Mouse (Mus musculus) midbrain, embryonic 11.5 days (tissue): ENCODE results near the gene Agtr2. TPM values are rescaled to one million over a fixed set of nuclear protein-coding genes. Genes with fewer than 3 reads are reported as not detected.
"Not testable (repeated sequence)": the region's sequence is repeated elsewhere in the genome, so short reads cannot be mapped to it uniquely, and the experiment has no call there.

ENCODE experiments used
- ATAC-seq: fragments of 200-750 bp; cut with Nextera tagmentation; 2 replicates; pipeline ENCODE4 v1.8.0; 2017; ENCODE audit warnings: moderate TSS enrichment, moderate library complexity; ENCODE audit not compliant: low FRiP score
- DNase-seq: peaks from one replicate; pipeline ENCODE4 v3.0.0; 2015; ENCODE audit warnings: low spot score; ENCODE audit errors: missing footprints
- H3K27ac ChIP-seq: fragments of 300-500 bp; sonication (generic); 2 replicates; pipeline ENCODE4 v1.5.1; 2014; ENCODE audit warnings: low read depth, low read length
- H3K27me3 ChIP-seq: fragments of 300-500 bp; sonication (generic); 2 replicates; pipeline ENCODE4 v1.6.1; 2014; ENCODE audit warnings: mild to moderate bottlenecking, low read length, moderate library complexity, mixed read lengths; ENCODE audit not compliant: control insufficient read depth, insufficient read depth
- H3K36me3 ChIP-seq: fragments of 300-500 bp; sonication (generic); 2 replicates; pipeline ENCODE4 v1.6.1; 2014; ENCODE audit warnings: mild to moderate bottlenecking, low read length, moderate library complexity, mixed read lengths; ENCODE audit not compliant: control insufficient read depth, insufficient read depth
- H3K4me1 ChIP-seq: fragments of 300-500 bp; sonication (generic); 2 replicates; pipeline ENCODE4 v1.6.1; 2014; ENCODE audit warnings: low read length; ENCODE audit not compliant: control insufficient read depth, insufficient read depth
- H3K4me2 ChIP-seq: fragments of 300-500 bp; sonication (generic); 2 replicates; pipeline ENCODE4 v1.6.1; 2014; ENCODE audit warnings: mild to moderate bottlenecking, moderate library complexity
- H3K4me3 ChIP-seq: fragments of 300-500 bp; sonication (generic); 2 replicates; pipeline ENCODE4 v1.5.1; 2014; ENCODE audit warnings: low read depth, low read length
- H3K9ac ChIP-seq: fragments of 300-500 bp; sonication (generic); 2 replicates; pipeline ENCODE4 v1.6.1; 2014; ENCODE audit warnings: low read length
- H3K9me3 ChIP-seq: fragments of 300-500 bp; sonication (generic); 2 replicates; pipeline ENCODE4 v1.6.1; 2016; ENCODE audit warnings: low read length; ENCODE audit not compliant: control insufficient read depth
- WGBS: fragments of 180-500 bp; shearing (Covaris S2); extraction: QIAGEN DNeasy Blood & Tissue Kit; methylation state at CpG from one replicate; pipeline ENCODE4 v1.1.7; 2014; 5-methylcytosine and 5-hydroxymethylcytosine counted together
- polyA plus RNA-seq: library from polyadenylated mRNA; unstranded; fragments of >200 nt; fragmentation: Nextera tagmentation; extraction: Ambion mirVana; gene quantifications from 2 replicates; pipeline ENCODE4 v1.2.1, GENCODE M21; 2014

Agtr2 gene
- 0.88 and 0.89 TPM in 2 replicates for polyA plus RNA-seq

DNA sequence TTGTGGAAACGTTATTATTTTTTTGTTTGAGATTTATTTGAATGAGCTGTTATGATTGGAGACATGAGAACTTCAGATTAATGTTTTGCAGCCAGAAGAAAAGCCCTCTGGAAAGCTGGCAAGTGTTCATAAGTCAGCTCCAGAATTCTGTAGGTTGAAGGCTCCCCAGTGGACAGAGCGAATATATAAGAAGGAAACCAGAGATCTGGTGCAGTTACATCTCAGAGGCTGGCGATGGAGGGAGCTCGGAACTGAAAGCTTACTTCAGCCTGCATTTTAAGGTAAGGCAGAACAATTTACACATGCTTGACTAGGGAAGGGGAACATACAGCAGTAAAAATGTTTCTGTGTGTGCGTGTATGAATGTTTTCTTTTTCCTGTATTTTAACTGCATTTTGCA lies at the start of gene Agtr2:
Gene Agtr2 (plus strand): TSS at position 131 of the 400 bp plus-strand sequence.
- Histone ChIP-seq H3K4me3 (no peak within 1 kb of the TSS), H3K36me3 (no peaks in the 10 kb centered on the region), H3K27ac (no peak within 1 kb of the TSS), H3K9me3 (no peaks in the 10 kb centered on the region), H3K27me3 (no peaks in the 10 kb centered on the region), H3K4me2 (no peak within 1 kb of the TSS), H3K9ac (no peak within 1 kb of the TSS), H3K4me1 (no peaks in the 10 kb centered on the region)
- DNase-seq, result no peak
- 76% methylated on average over 5 of the region's 5 CpGs for WGBS
- ATAC-seq, result no peak

DNA sequence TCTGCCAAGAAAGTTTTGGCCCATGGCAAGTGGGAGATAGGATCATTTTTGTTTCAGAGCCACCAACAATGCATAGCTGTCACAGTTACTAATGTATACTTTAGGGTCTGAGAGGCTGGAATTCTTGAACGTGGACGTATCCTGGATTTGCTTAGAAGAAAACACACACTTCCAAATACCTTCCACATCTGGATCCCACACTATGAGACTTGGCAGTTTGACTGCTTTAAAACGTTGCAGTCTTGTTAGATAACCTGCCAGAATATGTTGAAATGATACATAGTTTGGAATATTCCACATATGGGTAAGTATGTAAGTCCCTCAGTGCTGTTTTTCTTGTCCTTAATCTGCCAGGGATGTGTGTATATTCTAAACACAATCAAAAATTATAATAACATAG lies 31.8 kb upstream of the Agtr2 start:
- ATAC-seq (no peak), DNase-seq (no peak)
- Histone ChIP-seq H3K27ac (no peak overlapping the region), H3K4me3 (no peak overlapping the region), H3K9ac (no peak overlapping the region), H3K36me3 (no peaks in the 10 kb centered on the region), H3K27me3 (no peaks in the 10 kb centered on the region), H3K4me1 (no peaks in the 10 kb centered on the region), H3K4me2 (no peak overlapping the region), H3K9me3 (no peaks in the 10 kb centered on the region)
- 59% methylated on average over 3 of the region's 3 CpGs for WGBS

DNA sequence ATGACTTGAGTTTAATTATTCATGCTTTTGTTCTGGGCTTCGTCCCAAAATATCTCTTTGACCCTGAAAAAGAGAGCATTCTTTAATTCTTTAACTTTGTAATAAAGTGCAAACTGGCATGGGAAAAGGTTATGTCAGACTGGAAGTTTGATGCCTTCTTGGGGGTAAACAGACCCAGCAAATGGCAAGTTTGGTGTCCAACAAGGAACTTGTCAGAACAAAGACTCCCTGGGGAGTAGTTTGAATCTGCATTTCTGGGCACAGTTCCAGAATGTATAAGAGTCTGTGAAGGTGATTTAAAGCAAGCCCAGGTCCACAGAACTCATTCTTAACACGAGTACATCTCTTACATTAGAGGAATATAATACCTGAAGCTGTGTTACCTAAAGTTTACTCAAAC lies 3.8 kb downstream of the Agtr2 start:
- no peaks in the 10 kb centered on the region for H3K27me3 ChIP-seq
- 73% methylated on average over 2 of the region's 2 CpGs for WGBS

DNA sequence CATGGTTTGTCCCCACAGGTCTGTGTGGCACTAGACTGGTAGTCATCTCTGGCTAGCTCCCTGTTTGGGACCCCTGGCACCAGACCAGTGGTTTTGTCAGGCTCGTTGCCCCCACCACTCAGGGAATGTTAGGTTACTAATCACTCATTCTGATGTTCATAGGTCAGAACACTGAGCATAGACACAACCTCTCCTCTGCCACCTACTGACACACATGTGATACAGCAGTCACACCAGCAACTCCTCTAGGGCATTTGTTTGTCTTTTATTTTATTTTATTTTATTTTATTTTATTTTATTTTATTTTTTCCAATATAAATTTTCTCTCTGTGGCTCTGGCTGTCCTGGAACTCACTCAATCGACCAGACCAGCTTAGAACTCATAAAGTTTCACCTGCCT lies 15.9 kb downstream of the Agtr2 start:
- H3K27ac ChIP-seq, result no peak overlapping the region
- H3K4me1 ChIP-seq, result no peaks in the 10 kb centered on the region
- H3K4me3 ChIP-seq, result no peak overlapping the region
- ATAC-seq, result no peak
- 28% methylated on average over 2 of the region's 2 CpGs for WGBS
- no peak overlapping the region for H3K4me2 ChIP-seq
- no peaks in the 10 kb centered on the region for H3K36me3 ChIP-seq
- no peak overlapping the region for H3K9ac ChIP-seq
- H3K9me3 ChIP-seq, result no peaks in the 10 kb centered on the region
- no peaks in the 10 kb centered on the region for H3K27me3 ChIP-seq
- DNase-seq, result no peak

More for the DNA sequence above, 3.8 kb downstream of the Agtr2 start:
- Histone ChIP-seq H3K4me2 (no peak overlapping the region), H3K4me3 (no peak overlapping the region), H3K9me3 (no peaks in the 10 kb centered on the region), H3K27ac (no peak overlapping the region), H3K36me3 (no peaks in the 10 kb centered on the region), H3K4me1 (no peaks in the 10 kb centered on the region), H3K9ac (no peak overlapping the region)
- DNase-seq (no peak), ATAC-seq (no peak)

DNA sequence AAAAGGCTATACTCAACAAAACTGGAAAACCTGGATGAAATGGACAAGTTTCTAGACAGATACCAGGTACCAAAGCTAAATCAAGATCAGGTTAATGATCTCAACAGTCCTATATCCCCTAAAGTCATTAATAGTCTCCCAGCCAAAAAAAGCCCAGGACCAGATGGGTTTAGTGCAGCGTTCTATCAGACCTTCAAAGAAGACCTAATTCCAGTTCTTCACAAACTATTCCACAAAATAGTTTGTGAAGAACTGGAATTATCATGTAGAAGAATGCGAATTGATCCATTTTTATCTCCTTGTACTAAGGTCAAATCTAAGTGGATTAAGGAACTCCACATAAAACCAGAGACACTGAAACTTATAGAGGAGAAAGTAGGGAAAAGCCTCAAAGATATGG lies 23.0 kb downstream of the Agtr2 start:
- DNase-seq, result peak; percentile 85
- H3K4me3 ChIP-seq, H3K36me3 ChIP-seq, H3K4me1 ChIP-seq, H3K9me3 ChIP-seq, H3K27ac ChIP-seq, ATAC-seq, H3K9ac ChIP-seq, H3K4me2 ChIP-seq, H3K27me3 ChIP-seq: not testable (repeated sequence)
- WGBS, result 89% methylated on average over 2 of the region's 2 CpGs

DNA sequence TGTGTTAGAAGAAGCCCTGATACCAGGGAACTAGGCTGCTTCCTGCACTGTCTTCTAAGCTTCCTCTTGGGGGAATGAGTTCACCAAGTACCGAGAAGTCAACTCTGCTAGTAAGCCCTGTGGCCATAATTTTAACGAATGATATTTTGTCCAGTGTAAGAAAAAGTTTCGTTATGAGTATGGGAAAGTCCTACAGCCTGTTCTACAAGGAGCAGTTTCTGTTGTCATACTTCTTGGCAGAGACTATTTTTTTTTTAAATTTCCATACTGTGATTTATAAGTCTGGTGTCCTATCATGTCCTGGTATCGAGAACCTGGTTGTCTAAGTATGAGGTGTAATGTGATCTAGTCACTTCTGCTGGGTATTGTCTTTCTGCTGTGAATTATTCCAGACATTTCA lies 38.2 kb downstream of the Agtr2 start:
- Histone ChIP-seq H3K36me3 (no peaks in the 10 kb centered on the region), H3K4me1 (no peaks in the 10 kb centered on the region), H3K4me2 (no peak overlapping the region), H3K4me3 (no peak overlapping the region), H3K27me3 (no peaks in the 10 kb centered on the region), H3K9me3 (no peaks in the 10 kb centered on the region), H3K9ac (no peak overlapping the region), H3K27ac (no peak overlapping the region)
- DNase-seq, result no peak
- 83% methylated on average over 4 of the region's 4 CpGs for WGBS
- no peak for ATAC-seq

Other genes starting within 250 kb of the Agtr2 start
- gene Slc6a14, start 230.4 kb downstream of the Agtr2 start, polyA plus RNA-seq, result 0.10 and 0.15 TPM in 2 replicates